Mouse (Mus musculus) stomach, postnatal 0 days (tissue): ENCODE measurements at regions not wholly inside any gene's neighbourhood (a gene's known extent, or its start where the extent isn't known, plus 50 kb on each side); places are given as distances from the start of the nearest gene placed in this dataset.

Source experiments
- CTCF ChIP-seq: IDR thresholded peaks from 2 replicates; pipeline ENCODE4 v1.5.1; 2016; ENCODE audit warnings: antibody characterized with exemption, low read depth, mild to moderate bottlenecking, moderate library complexity
- EP300 ChIP-seq: optimal IDR thresholded peaks from 2 replicates; pipeline ENCODE3; 2016; ENCODE audit warnings: antibody characterized with exemption

DNA sequence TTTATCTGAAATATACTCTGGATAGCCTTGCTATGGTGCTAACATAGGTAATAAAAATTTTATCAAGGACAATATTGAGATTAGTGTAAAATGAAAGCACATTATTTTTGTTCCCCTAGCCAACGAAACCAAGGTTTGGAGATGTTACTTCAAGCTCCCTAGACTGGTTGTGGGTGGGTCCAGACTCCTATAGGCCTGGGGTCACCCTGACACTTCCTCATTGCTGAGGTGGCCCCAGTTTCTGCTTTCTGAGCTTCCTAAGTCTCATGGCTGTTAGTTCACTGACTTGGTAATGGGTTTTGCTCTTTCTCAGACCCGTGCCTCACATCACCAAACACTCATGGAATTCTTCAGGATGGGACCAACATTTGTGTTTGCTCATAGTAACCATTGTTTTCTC, 49.9 kb upstream of the Dkk2 start:
- no peak for TF ChIP-seq CTCF
- no peak for TF ChIP-seq EP300
